10 mouse cellular contexts compared by ENCODE assay signal in genomic region chr17:29731953-29732325, GRCm38 (mm10). TPM values are rescaled to one million over a fixed set of nuclear protein-coding genes. Genes with fewer than 3 reads are reported as not detected.
DNase-seq lines count a peak whose midpoint lies in the region; ATAC-seq and TF ChIP-seq lines count a peak whose summit lies in the region.
"Had no signal": no experiment of that assay in that cellular context is flagged by ENCODE, and none has a peak within 500 bp of the region (broad histone marks: within the 10 kb centered on the region; RNA-seq: fewer than 3 reads in every experiment).

No protein-coding gene starts in this region.

- no peaks in the 10 kb centered on the region for H3K36me3 ChIP-seq in forebrain, embryonic 10.5 days (replicated peaks)
- no peaks in the 10 kb centered on the region for H3K36me3 ChIP-seq in forebrain, embryonic 15.5 days
- H3K36me3 ChIP-seq in midbrain, embryonic 16.5 days (ENCODE audit: control insufficient read depth, insufficient read depth, low read length): no peaks in the 10 kb centered on the region
- H3K36me3 ChIP-seq in thymus, adult 2 months (ENCODE audit: control insufficient read depth, insufficient read depth, low read length): no peaks in the 10 kb centered on the region

- H3K4me2 ChIP-seq in forebrain, embryonic 15.5 days (replicated peaks): no peak overlapping the region
- no peak overlapping the region for H3K4me2 ChIP-seq in midbrain, embryonic 16.5 days (ENCODE audit: low read length)

- intact Hi-C loops in gastrocnemius, postnatal 36 days (cut with DNase I): no loop called here

- peak; percentile 49; the same call in 1 of the 2 replicates for ATAC-seq in forebrain, embryonic 15.5 days (replicated peaks)
- no peak for ATAC-seq in midbrain, embryonic 16.5 days

- H3K4me3 ChIP-seq in forebrain, embryonic 10.5 days: no peak overlapping the region
- H3K4me3 ChIP-seq in forebrain, embryonic 15.5 days: no peak overlapping the region
- H3K4me3 ChIP-seq in midbrain, embryonic 16.5 days (ENCODE audit: low read depth, low read length): no peak overlapping the region
- no peak overlapping the region for H3K4me3 ChIP-seq in thymus, adult 2 months (ENCODE audit: control insufficient read depth, insufficient read depth, low read length)
- H3K4me3 ChIP-seq: megakaryocyte, embryonic 14.5 days had no signal

- no peak for DNase-seq in forebrain, embryonic 10.5 days (ENCODE audit: extremely low spot score, low spot score)
- DNase-seq in layer of hippocampus, adult 9-11 months: peak; percentile 70
- DNase-seq in gastrocnemius, postnatal 36 days: no peak
- DNase-seq in left cerebral cortex, adult 18-20 months (ENCODE audit: low spot score in 2 of 2): no peak
- no peak for DNase-seq in thymus, adult 2 months
- DNase-seq: heart, postnatal 10 days; kidney, adult 2 months had no signal

- H3K27ac ChIP-seq in forebrain, embryonic 10.5 days: peak overlapping the region; percentile 77
- peak overlapping the region; percentile 92 for H3K27ac ChIP-seq in forebrain, embryonic 15.5 days (replicated peaks)
- peak overlapping the region; percentile 63 for H3K27ac ChIP-seq in midbrain, embryonic 16.5 days (ENCODE audit: low read length)
- no peak overlapping the region for H3K27ac ChIP-seq in thymus, adult 2 months (ENCODE audit: control insufficient read depth, insufficient read depth, low read length)

- no peak overlapping the region for H3K9ac ChIP-seq in forebrain, embryonic 15.5 days (replicated peaks)
- H3K9ac ChIP-seq in midbrain, embryonic 16.5 days (ENCODE audit: low read depth, low read length): no peak overlapping the region

- no peaks in the 10 kb centered on the region for H3K27me3 ChIP-seq in forebrain, embryonic 10.5 days (ENCODE audit: poor library complexity, severe bottlenecking)
- H3K27me3 ChIP-seq in forebrain, embryonic 15.5 days: no peaks in the 10 kb centered on the region
- H3K27me3 ChIP-seq in midbrain, embryonic 16.5 days (ENCODE audit: control insufficient read depth, insufficient read depth, low read depth, low read length): no peaks in the 10 kb centered on the region
- no peaks in the 10 kb centered on the region for H3K27me3 ChIP-seq in thymus, adult 2 months (ENCODE audit: control insufficient read depth, insufficient read depth, low read length)

- no peaks in the 10 kb centered on the region for H3K9me3 ChIP-seq in forebrain, embryonic 10.5 days
- H3K9me3 ChIP-seq in forebrain, embryonic 15.5 days: no peaks in the 10 kb centered on the region
- no peaks in the 10 kb centered on the region for H3K9me3 ChIP-seq in midbrain, embryonic 16.5 days (replicated peaks; ENCODE audit: control insufficient read depth, low read length, poor library complexity, severe bottlenecking)
- H3K9me3 ChIP-seq: megakaryocyte, embryonic 14.5 days had no signal

- no peak for TF ChIP-seq POLR2A in thymus, adult 2 months (IDR thresholded peaks at IDR 0.05; ENCODE audit: control insufficient read depth, extremely low read depth, insufficient read depth, low read length, poor library complexity)

- no peak for TF ChIP-seq CTCF in thymus, adult 2 months (IDR thresholded peaks at IDR 0.05; ENCODE audit: borderline replicate concordance, control insufficient read depth, extremely low read depth, insufficient read depth, low read length, poor library complexity)

- WGBS in forebrain, embryonic 10.5 days: 75% methylated on average over 6 of the region's 6 CpGs
- 35% methylated on average over 6 of the region's 6 CpGs for WGBS in forebrain, embryonic 15.5 days
- WGBS in midbrain, embryonic 16.5 days: 30% methylated on average over 6 of the region's 6 CpGs
- WGBS in thymus, adult 2 months: 88% methylated on average over 6 of the region's 6 CpGs

- H3K4me1 ChIP-seq in forebrain, embryonic 10.5 days: peaks cover 36% of the 10 kb centered on the region
- peaks cover 40% of the 10 kb centered on the region for H3K4me1 ChIP-seq in forebrain, embryonic 15.5 days
- peaks cover 27% of the 10 kb centered on the region for H3K4me1 ChIP-seq in midbrain, embryonic 16.5 days (ENCODE audit: control insufficient read depth, insufficient read depth, low read length)
- H3K4me1 ChIP-seq in thymus, adult 2 months (replicated peaks; ENCODE audit: control insufficient read depth, insufficient read depth, low read length): no peaks in the 10 kb centered on the region

RNA-seq across cellular contexts. Expression of gene Ccdc167, which starts 15.1 kb away (rescaled TPM):
- polyA plus RNA-seq in forebrain, embryonic 10.5 days (2016; fragmentation: Nextera tagmentation; extraction: Ambion mirVana): 16.0 and 17.9 TPM in 2 replicates
- polyA plus RNA-seq in forebrain, embryonic 15.5 days (2015; fragmentation: Nextera tagmentation; extraction: Ambion mirVana): 12.4 and 12.9 TPM in 2 replicates
- polyA plus RNA-seq in midbrain, embryonic 16.5 days (2015; fragmentation: Nextera tagmentation; extraction: Ambion mirVana): 9.9 and 10.9 TPM in 2 replicates
- 1 to 10 TPM; 7.0 TPM for total RNA-seq in gastrocnemius, postnatal 36 days (2021)
- 10 to 100 TPM; 16.7 to 18.7 TPM for total RNA-seq in left cerebral cortex, adult 18-20 months (2021)
- 15.1 and 17.7 TPM in 2 replicates for polyA plus RNA-seq in thymus, adult 2 months (2012; rRNA removed)
